Mouse (Mus musculus): ENCODE data around the gene Olig3.

DNA sequence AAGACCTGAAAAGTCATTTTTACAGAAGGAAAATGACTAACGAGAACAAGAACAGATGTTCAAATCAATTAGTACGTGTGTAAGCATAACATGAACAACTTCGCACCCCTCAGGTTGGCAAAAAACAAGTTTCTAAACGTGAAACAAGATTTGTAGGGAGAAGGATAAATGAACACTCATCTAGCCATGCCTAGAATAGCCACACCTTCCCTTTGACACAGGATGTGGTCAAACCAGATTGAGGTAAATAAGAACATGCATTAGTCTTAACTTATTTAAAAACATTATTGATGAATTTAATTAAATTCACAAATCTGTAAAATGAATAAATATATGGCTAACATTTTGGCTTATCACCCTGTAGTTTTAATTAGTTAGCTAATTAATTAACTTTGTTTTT lies 35.5 kb downstream of the Olig3 start:
- TF ChIP-seq CTCF (IDR thresholded peaks at IDR 0.05; ENCODE audit: borderline replicate concordance, extremely low read depth, insufficient read depth, insufficient read length) (no peak), POLR2A (IDR thresholded peaks at IDR 0.05; ENCODE audit: borderline replicate concordance, extremely low read depth, insufficient read depth, insufficient read length, poor library complexity, severe bottlenecking) (no peak)
